Mouse (Mus musculus): Measurements from ENCODE around the gene Ccdc81.

DNA sequence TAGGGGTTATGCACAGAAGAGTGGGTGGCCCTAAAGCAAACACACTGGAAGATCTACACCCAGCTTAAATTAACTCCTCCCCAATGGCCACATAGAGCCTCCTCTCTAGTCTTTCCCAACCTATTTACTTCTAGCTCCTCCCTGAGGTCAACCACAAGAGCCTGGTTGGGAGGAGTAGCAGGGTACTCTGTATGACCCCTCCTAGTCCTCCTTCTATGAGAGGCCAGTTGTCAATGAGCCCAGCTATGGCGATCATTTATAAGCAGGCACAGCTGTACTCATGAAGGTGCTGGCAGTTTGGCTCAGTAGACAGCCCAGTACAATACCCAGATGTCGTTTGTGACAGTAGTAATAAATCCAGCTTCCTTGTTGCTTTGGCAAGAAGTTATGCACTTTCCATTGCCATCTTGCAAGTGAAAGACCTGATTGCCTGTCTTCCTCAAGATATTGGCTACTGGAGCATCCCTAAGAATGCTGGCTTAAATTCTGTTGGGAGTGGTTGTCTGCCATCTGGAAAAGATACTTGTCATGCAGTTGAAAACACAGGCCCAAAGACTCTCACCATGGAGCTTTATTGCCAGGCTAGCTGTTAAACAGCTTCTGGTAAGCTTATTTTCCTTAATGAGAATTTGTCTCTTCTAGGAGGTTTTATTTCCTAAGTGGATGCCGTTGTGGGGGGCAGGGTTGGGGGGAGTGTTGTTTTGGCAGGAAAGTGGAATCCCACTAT, 10.2 kb upstream of the Ccdc81 start:
- TF ChIP-seq EP300 (IDR thresholded peaks at IDR 0.05; ENCODE audit: insufficient read depth, low read depth, low read length): no peak
- TF ChIP-seq CTCF (IDR thresholded peaks at IDR 0.05; ENCODE audit: low read depth, low read length): no peak

Measured in ES-Bruce4 (cell line).